Comparison of ENCODE assay signal across 12 mouse cellular contexts in genomic region chr19:24097666-24098455, GRCm38 (mm10).
A peak's percentile ranks its signal among the peaks of the same experiment; 100 is the strongest.
DNase-seq lines count a peak whose midpoint lies in the region; ATAC-seq lines count a peak whose summit lies in the region.
"Had no signal": no experiment of that assay in that cellular context is flagged by ENCODE, and none has a peak within 500 bp of the region (broad histone marks: within the 10 kb centered on the region; RNA-seq: fewer than 3 reads in every experiment).

No protein-coding gene starts in this region.

- DNase-seq in frontal cortex, postnatal 25 days (ENCODE audit: low spot score in 2 of 2), result no peak
- DNase-seq in right cerebral cortex, adult 18-20 months, result peak; percentile 18
- no peak for DNase-seq in right cerebral cortex, postnatal 10 days (ENCODE audit: low spot score in 2 of 2)
- peak; percentile 63 for DNase-seq in testis, postnatal 10 days (ENCODE audit: low spot score)
- DNase-seq in ovary, postnatal 36 days (ENCODE audit: low spot score), result no peak
- DNase-seq: adrenal gland, adult 8-10 months; cerebellum, adult 2 months; cerebellum, postnatal 10 days; gastrocnemius, postnatal 14 days had no signal

- 0 out of 2 replicates have a peak, but pooled peaks have one; percentile 55 for ATAC-seq in frontal cortex, adult (ENCODE audit: low TSS enrichment)
- ATAC-seq: forebrain, embryonic 15.5 days; hindbrain, postnatal 0 days had no signal

Comparison
In these comparisons a context has a peak if more than half of its experiments do, and no peak if none do; other contexts are left out.
1. DNase-seq: peak in right cerebral cortex, adult 18-20 months (single experiment) and testis, postnatal 10 days (single experiment); none in frontal cortex, postnatal 25 days (0 of 2), right cerebral cortex, postnatal 10 days (0 of 2) and ovary, postnatal 36 days (single experiment).